Comparison of ENCODE assay signal across 21 mouse cellular contexts in genomic region chr13:98545398-98545797, GRCm38 (mm10). TPM values are rescaled to one million over a fixed set of nuclear protein-coding genes. Genes with fewer than 3 reads are reported as not detected.
DNase-seq lines count a peak whose midpoint lies in the region; ATAC-seq lines count a peak whose summit lies in the region.
"Had no signal": no experiment of that assay in that cellular context is flagged by ENCODE, and none has a peak within 500 bp of the region (broad histone marks: within the 10 kb centered on the region; RNA-seq: fewer than 3 reads in every experiment).

No protein-coding gene starts in this region.

- no peak overlapping the region for H3K9ac ChIP-seq in embryonic facial prominence, embryonic 13.5 days
- H3K9ac ChIP-seq in heart, embryonic 12.5 days, result no peak overlapping the region
- H3K9ac ChIP-seq in midbrain, embryonic 11.5 days (ENCODE audit: low read length), result no peak overlapping the region
- H3K9ac ChIP-seq in midbrain, embryonic 13.5 days (replicated peaks), result no peak overlapping the region
- H3K9ac ChIP-seq: heart, embryonic 15.5 days; hindbrain, embryonic 15.5 days had no signal

- H3K4me3 ChIP-seq in embryonic facial prominence, embryonic 13.5 days, result no peak overlapping the region
- H3K4me3 ChIP-seq in embryonic facial prominence, embryonic 10.5 days, result no peak overlapping the region
- H3K4me3 ChIP-seq in heart, embryonic 10.5 days, result no peak overlapping the region
- no peak overlapping the region for H3K4me3 ChIP-seq in heart, embryonic 12.5 days
- no peak overlapping the region for H3K4me3 ChIP-seq in midbrain, embryonic 11.5 days (ENCODE audit: low read depth, low read length)
- H3K4me3 ChIP-seq in midbrain, embryonic 13.5 days (replicated peaks), result no peak overlapping the region
- H3K4me3 ChIP-seq: heart, embryonic 15.5 days; hindbrain, embryonic 15.5 days had no signal

- WGBS in embryonic facial prominence, embryonic 13.5 days, result 47% methylated on average over 5 of the region's 5 CpGs
- 64% methylated on average over 5 of the region's 5 CpGs for WGBS in embryonic facial prominence, embryonic 10.5 days
- WGBS in heart, embryonic 10.5 days, result 72% methylated on average over 5 of the region's 5 CpGs
- WGBS in heart, embryonic 12.5 days, result 71% methylated on average over 5 of the region's 5 CpGs
- WGBS in midbrain, embryonic 11.5 days, result 48% methylated on average over 5 of the region's 5 CpGs
- 47% methylated on average over 5 of the region's 5 CpGs for WGBS in midbrain, embryonic 13.5 days

- no peaks in the 10 kb centered on the region for H3K9me3 ChIP-seq in embryonic facial prominence, embryonic 13.5 days
- no peaks in the 10 kb centered on the region for H3K9me3 ChIP-seq in embryonic facial prominence, embryonic 10.5 days
- no peaks in the 10 kb centered on the region for H3K9me3 ChIP-seq in heart, embryonic 10.5 days
- peaks cover 3% of the 10 kb centered on the region; the same call in 1 of the 2 replicates for H3K9me3 ChIP-seq in heart, embryonic 12.5 days (replicated peaks)
- no peaks in the 10 kb centered on the region for H3K9me3 ChIP-seq in midbrain, embryonic 11.5 days (ENCODE audit: control insufficient read depth, low read length)
- no peaks in the 10 kb centered on the region for H3K9me3 ChIP-seq in midbrain, embryonic 13.5 days
- H3K9me3 ChIP-seq: heart, embryonic 15.5 days; hindbrain, embryonic 15.5 days had no signal

- ATAC-seq in embryonic facial prominence, embryonic 13.5 days (ENCODE audit: insufficient number of reproducible peaks, insufficient read depth, low FRiP score, low TSS enrichment, low read depth), result no peak
- no peak for ATAC-seq in heart, embryonic 12.5 days (ENCODE audit: insufficient number of reproducible peaks, low FRiP score)
- no peak for ATAC-seq in midbrain, embryonic 11.5 days (ENCODE audit: low FRiP score)
- ATAC-seq in midbrain, embryonic 13.5 days, result no peak
- no peak for ATAC-seq in CD4-positive, CD25-positive, alpha-beta regulatory T cell, adult 4 months
- ATAC-seq: activated CD4-positive, CD25-positive, alpha-beta regulatory T cell, adult 4 months; intestine, embryonic 16.5 days; Patski had no signal

- no peaks in the 10 kb centered on the region for H3K36me3 ChIP-seq in embryonic facial prominence, embryonic 13.5 days
- H3K36me3 ChIP-seq in embryonic facial prominence, embryonic 10.5 days (replicated peaks), result no peaks in the 10 kb centered on the region
- no peaks in the 10 kb centered on the region for H3K36me3 ChIP-seq in heart, embryonic 10.5 days
- no peaks in the 10 kb centered on the region for H3K36me3 ChIP-seq in heart, embryonic 12.5 days
- H3K36me3 ChIP-seq in midbrain, embryonic 11.5 days (ENCODE audit: control insufficient read depth, insufficient read depth, low read length), result no peaks in the 10 kb centered on the region
- H3K36me3 ChIP-seq in midbrain, embryonic 13.5 days, result no peaks in the 10 kb centered on the region
- H3K36me3 ChIP-seq: heart, embryonic 15.5 days; hindbrain, embryonic 15.5 days had no signal

- peaks cover 8% of the 10 kb centered on the region for H3K27me3 ChIP-seq in embryonic facial prominence, embryonic 13.5 days
- H3K27me3 ChIP-seq in embryonic facial prominence, embryonic 10.5 days (replicated peaks; ENCODE audit: low read depth, poor library complexity, severe bottlenecking), result peaks cover 57% of the 10 kb centered on the region
- H3K27me3 ChIP-seq in heart, embryonic 10.5 days (ENCODE audit: insufficient read depth, poor library complexity, severe bottlenecking), result no peaks in the 10 kb centered on the region
- H3K27me3 ChIP-seq in heart, embryonic 12.5 days (replicated peaks), result peaks cover 5% of the 10 kb centered on the region; the same call in 1 of the 2 replicates
- H3K27me3 ChIP-seq in midbrain, embryonic 11.5 days (ENCODE audit: control insufficient read depth, insufficient read depth, low read length), result peaks cover 12% of the 10 kb centered on the region
- H3K27me3 ChIP-seq in midbrain, embryonic 13.5 days, result peaks cover 62% of the 10 kb centered on the region
- H3K27me3 ChIP-seq: Patski had no signal

- peak overlapping the region; percentile 16; the same call in 1 of the 2 replicates for H3K4me2 ChIP-seq in embryonic facial prominence, embryonic 13.5 days
- H3K4me2 ChIP-seq in heart, embryonic 12.5 days, result no peak overlapping the region
- H3K4me2 ChIP-seq in midbrain, embryonic 11.5 days, result 0 out of 2 replicates have a peak overlapping the region, but pooled peaks have one; percentile 4
- no peak overlapping the region for H3K4me2 ChIP-seq in midbrain, embryonic 13.5 days (replicated peaks)
- H3K4me2 ChIP-seq: heart, embryonic 15.5 days; hindbrain, embryonic 15.5 days had no signal

- peaks cover 29% of the 10 kb centered on the region for H3K4me1 ChIP-seq in embryonic facial prominence, embryonic 13.5 days
- peaks cover 27% of the 10 kb centered on the region for H3K4me1 ChIP-seq in embryonic facial prominence, embryonic 10.5 days
- H3K4me1 ChIP-seq in heart, embryonic 10.5 days, result 0 out of 2 replicates have a peak, but pooled peaks cover 3% of the 10 kb centered on the region
- no peaks in the 10 kb centered on the region for H3K4me1 ChIP-seq in heart, embryonic 12.5 days (replicated peaks)
- peaks cover 14% of the 10 kb centered on the region for H3K4me1 ChIP-seq in midbrain, embryonic 11.5 days (ENCODE audit: control insufficient read depth, insufficient read depth, low read length)
- peaks cover 16% of the 10 kb centered on the region for H3K4me1 ChIP-seq in midbrain, embryonic 13.5 days (replicated peaks)
- H3K4me1 ChIP-seq: heart, embryonic 15.5 days; hindbrain, embryonic 15.5 days had no signal

- DNase-seq in embryonic facial prominence, embryonic 10.5 days (ENCODE audit: low spot score), result no peak
- DNase-seq in heart, embryonic 10.5 days (ENCODE audit: low spot score), result peak; percentile 60
- no peak for DNase-seq in midbrain, embryonic 11.5 days (ENCODE audit: low spot score, missing footprints)
- DNase-seq: adrenal gland, adult 2 months; adrenal gland, postnatal 25 days; B cell, adult 2 months; cerebellum, adult 18-20 months; cerebellum, adult 9-11 months; cerebellum, postnatal 36 days; gastrocnemius, postnatal 14 days; heart, postnatal 14 days; kidney, adult 2 months had no signal

- H3K27ac ChIP-seq in embryonic facial prominence, embryonic 13.5 days, result no peak overlapping the region
- no peak overlapping the region for H3K27ac ChIP-seq in embryonic facial prominence, embryonic 10.5 days (replicated peaks)
- no peak overlapping the region for H3K27ac ChIP-seq in heart, embryonic 10.5 days
- no peak overlapping the region for H3K27ac ChIP-seq in heart, embryonic 12.5 days (ENCODE audit: poor library complexity, severe bottlenecking)
- no peak overlapping the region for H3K27ac ChIP-seq in midbrain, embryonic 11.5 days (ENCODE audit: low read depth, low read length)
- H3K27ac ChIP-seq in midbrain, embryonic 13.5 days, result no peak overlapping the region
- H3K27ac ChIP-seq: heart, embryonic 15.5 days; hindbrain, embryonic 15.5 days had no signal

RNA-seq across cellular contexts. Expression of gene Gm10320, which starts 53.6 kb away (rescaled TPM):
- 1.4 and 6.5 TPM in 2 replicates for polyA plus RNA-seq in embryonic facial prominence, embryonic 13.5 days (2015; fragmentation: Nextera tagmentation; extraction: Ambion mirVana)
- polyA plus RNA-seq in embryonic facial prominence, embryonic 10.5 days (2016; fragmentation: Nextera tagmentation; extraction: Ambion mirVana), result 0.79 and 0.88 TPM in 2 replicates
- 0.48 and 0.82 TPM in 2 replicates for polyA plus RNA-seq in heart, embryonic 10.5 days (2016; fragmentation: Nextera tagmentation; extraction: Ambion mirVana)
- 0.82 TPM in 1 of 2 replicates, not detected in the other for polyA plus RNA-seq in heart, embryonic 12.5 days (2016; fragmentation: Nextera tagmentation; extraction: Ambion mirVana)
- 0.88 and 1.0 TPM in 2 replicates for polyA plus RNA-seq in midbrain, embryonic 11.5 days (2014; fragmentation: Nextera tagmentation; extraction: Ambion mirVana)
- polyA plus RNA-seq in midbrain, embryonic 13.5 days (2015; fragmentation: Nextera tagmentation; extraction: Ambion mirVana), result 0.51 and 2.4 TPM in 2 replicates
- polyA plus RNA-seq in CD4-positive, CD25-positive, alpha-beta regulatory T cell, adult 4 months (2017; shearing (Covaris generic)), result 1 to 10 TPM in 1 of 2 experiments, not detected in 1; 3.3 TPM

Comparison
In these comparisons a context has a peak if more than half of its experiments do, and no peak if none do; other contexts are left out.
1. H3K4me2 ChIP-seq: peak in embryonic facial prominence, embryonic 13.5 days (single experiment) and midbrain, embryonic 11.5 days (single experiment); none in heart, embryonic 12.5 days (single experiment) and midbrain, embryonic 13.5 days (single experiment).